Mouse (Mus musculus): ENCODE data around the gene Chst4.

- TF ChIP-seq ZNF384 (IDR thresholded peaks at IDR 0.05; ENCODE audit: low read depth, low read length) (no peak), CTCF (conservative IDR thresholded peaks at IDR 0.05 in 1 of 2, IDR thresholded peaks at IDR 0.05 in 1 of 2; ENCODE audit: low read depth in 2 of 2, low read length in 2 of 2) (no peak), ELF1 (IDR thresholded peaks at IDR 0.05; ENCODE audit: low read depth, low read length) (no peak), KAT2A (IDR thresholded peaks at IDR 0.05; ENCODE audit: insufficient replicate concordance, low read length) (no peak), USF2 (conservative IDR thresholded peaks at IDR 0.05; ENCODE audit: low read depth, low read length) (no peak)
Measured at GRCm38 (mm10) chr8:110008228-110008994, 31.1 kb downstream of the Chst4 start.
